Mouse (Mus musculus) C2C12 (cell line): ENCODE data around the gene Ldah.

Experiments
- CEBPB ChIP-seq: IDR thresholded peaks from one replicate; pipeline ENCODE4 v1.6.1; 2011; ENCODE audit warnings: low read depth, mild to moderate bottlenecking, control low read depth, moderate library complexity
- CTCF ChIP-seq: IDR thresholded peaks from one replicate; pipeline ENCODE4 v1.5.1; 2011; ENCODE audit not compliant: control insufficient read depth, insufficient read depth, insufficient read length

- TF ChIP-seq CTCF, result no peak
- no peak for TF ChIP-seq CEBPB
These were observed 34.3 kb downstream of the Ldah start for GRCm38 (mm10) chr12:8242181-8242580.
